Mouse (Mus musculus) stomach, adult 2 months (tissue): ENCODE measurements around the gene Ascl5. TPM values are rescaled to one million over a fixed set of nuclear protein-coding genes. Genes with fewer than 3 reads are reported as not detected.

ENCODE experiments used
- polyA plus RNA-seq: library from polyadenylated mRNA; depleted of rRNA; stranded (reverse); fragments of >200 nt; gene quantifications from 2 replicates; pipeline ENCODE4 v1.2.3, GENCODE M21; 2012; rRNA removed

Ascl5 gene
- not detected in 2 replicates for polyA plus RNA-seq

GRCm38 (mm10) chr1:136050312-136051012 is at the start of gene Ascl5:
Ascl5 (plus strand) TSS chr1:136050804.

DNA sequence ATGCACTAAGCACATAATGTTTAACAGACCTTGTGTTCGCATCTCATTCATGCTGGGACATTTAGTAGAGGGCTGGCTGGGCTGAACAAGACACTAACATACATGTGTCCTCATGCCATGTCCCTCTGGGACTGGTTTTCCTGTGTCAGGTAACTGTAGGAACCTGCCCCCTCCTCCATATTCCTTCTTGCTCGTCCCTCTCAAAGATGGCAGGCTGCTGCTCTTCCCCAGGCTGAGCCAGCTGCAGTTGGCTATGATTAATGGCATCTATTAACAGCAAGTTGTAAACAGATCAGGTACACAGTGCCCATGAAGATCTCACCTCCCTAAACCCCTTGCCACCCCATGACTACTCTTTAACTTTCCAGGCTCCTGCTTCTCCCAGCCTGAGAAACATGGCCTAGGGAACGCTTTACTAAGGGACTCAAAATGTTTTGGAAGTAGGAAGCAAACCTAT is 44.3 kb upstream of the Ascl5 start, which contains the start of gene Igfn1:
Gene Igfn1 (minus strand): TSS at position 51 of the 457 bp plus-strand sequence.

DNA sequence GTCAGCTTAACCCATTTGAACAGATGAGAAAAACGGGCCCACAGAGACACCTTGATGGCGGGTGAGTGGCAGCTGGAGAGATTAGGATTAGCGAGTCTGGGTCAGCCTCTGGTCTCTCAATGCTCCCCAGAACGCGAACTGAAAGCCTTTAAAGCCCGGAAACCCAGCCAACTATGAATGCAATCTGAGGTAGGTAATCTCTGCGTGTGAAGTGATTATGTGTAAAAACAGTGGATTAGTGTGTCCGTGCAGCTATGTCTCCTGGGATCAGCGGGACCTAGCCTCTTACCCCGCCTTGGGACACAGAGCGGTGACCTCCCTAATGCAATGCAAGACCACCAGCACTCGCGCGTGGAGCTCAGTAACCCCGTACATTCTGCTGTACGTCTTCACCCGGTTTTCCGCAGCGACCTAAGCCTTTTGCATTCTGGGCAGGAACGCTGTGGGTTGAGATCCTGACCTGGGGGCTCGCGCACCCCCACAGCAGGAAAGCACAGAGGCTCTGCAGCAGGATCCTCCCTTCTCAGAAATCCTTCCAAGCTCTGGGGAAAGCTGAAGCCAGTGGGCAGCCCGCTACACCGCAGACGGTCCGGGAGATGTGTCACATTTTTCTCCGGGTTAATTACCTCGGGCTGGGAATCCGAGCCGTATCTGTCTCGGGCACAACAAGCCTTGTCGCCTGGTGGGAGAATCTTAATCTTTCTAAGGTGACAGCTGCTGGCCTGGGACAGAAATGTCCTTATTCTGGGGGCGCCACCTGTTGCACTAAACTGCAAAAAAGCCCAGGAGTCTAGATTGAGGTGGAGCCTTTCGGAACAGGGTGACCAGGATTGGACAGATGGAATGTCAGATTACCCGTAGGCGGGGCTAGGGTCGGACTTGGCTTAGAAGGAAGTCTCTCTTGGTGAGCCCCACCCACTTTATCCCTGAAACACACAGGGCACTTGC is 43.1 kb upstream of the Ascl5 start, which contains the start of gene Tmem9:
Gene Tmem9 (plus strand): TSS at position 940 of the 948 bp plus-strand sequence.

DNA sequence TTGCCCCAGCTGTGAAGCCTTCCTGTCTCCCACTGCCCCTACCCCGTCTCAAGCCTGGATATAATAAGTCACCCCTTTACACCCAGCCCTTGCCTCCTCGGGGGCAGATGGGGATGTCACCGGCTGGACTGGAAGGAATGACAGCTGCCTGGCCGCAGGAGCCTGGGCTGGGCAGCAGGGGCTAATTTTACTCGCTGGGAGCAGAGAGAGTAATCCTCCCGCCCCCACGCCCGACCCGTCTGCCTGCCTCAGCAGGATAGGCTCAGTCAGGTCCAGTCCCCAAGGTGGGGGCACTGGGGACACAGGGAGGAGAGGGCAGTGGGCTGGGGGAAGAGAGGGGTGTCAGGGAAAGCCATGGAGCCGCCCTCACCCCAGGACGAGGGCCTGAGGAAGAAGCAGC is 1.9 kb downstream of the Ascl5 start, which contains the start of gene Cacna1s:
Gene Cacna1s (plus strand): TSS at position 204 of the 400 bp plus-strand sequence.

Other genes with a start within 250 kb of the Ascl5 start
- 140 and 153 TPM in 2 replicates for gene Lad1, start 232.2 kb upstream of the Ascl5 start, polyA plus RNA-seq
- 0.26 and 0.76 TPM in 2 replicates for gene Tnnt2, start 214.4 kb upstream of the Ascl5 start, polyA plus RNA-seq
- gene Pkp1, start 131.6 kb upstream of the Ascl5 start, polyA plus RNA-seq: 44.0 and 45.5 TPM in 2 replicates
- gene Igfn1, start 44.5 kb upstream of the Ascl5 start, polyA plus RNA-seq: 0.11 and 0.15 TPM in 2 replicates
- gene Tmem9, start 42.7 kb upstream of the Ascl5 start, polyA plus RNA-seq: 38.3 and 39.9 TPM in 2 replicates
- 1.3 and 2.5 TPM in 2 replicates for gene Cacna1s, start 1.9 kb downstream of the Ascl5 start, polyA plus RNA-seq
- gene Kif21b, start 80.6 kb downstream of the Ascl5 start, polyA plus RNA-seq: 2.4 and 2.6 TPM in 2 replicates
- 1.6 and 2.6 TPM in 2 replicates for gene Mroh3, start 162.0 kb downstream of the Ascl5 start, polyA plus RNA-seq
- 54.0 and 55.3 TPM in 2 replicates for gene Inava, start 183.5 kb downstream of the Ascl5 start, polyA plus RNA-seq
- gene Gpr25, start 210.1 kb downstream of the Ascl5 start, polyA plus RNA-seq: 0.13 and 0.75 TPM in 2 replicates